Mouse (Mus musculus) adrenal gland, postnatal 4 days (tissue): Measurements from ENCODE around the gene Dzank1. TPM values are rescaled to one million over a fixed set of nuclear protein-coding genes. Genes with fewer than 3 reads are reported as not detected.

Experiments
- DNase-seq, 2 experiments: peaks; one replicate each; pipeline ENCODE4 v3.0.0; 2021 to 2022; ENCODE audit warnings: low spot score in 2 of 2, mixed read lengths in 2 of 2
- long read RNA-seq, 2 experiments: library from polyadenylated mRNA; stranded (forward); transcript quantifications; one replicate each; pipeline ENCODE4 v2.0.0; 2021
- total RNA-seq, 2 experiments: library from RNA; stranded (reverse); gene quantifications; 2 replicates each; pipeline ENCODE4 v1.2.3; 2021

Dzank1 gene
- total RNA-seq = 1 to 10 TPM; 4.1 to 5.7 TPM
- long read RNA-seq, experiment 1 = 0 reads
- long read RNA-seq, experiment 2 = 0 reads

GRCm38 (mm10) chr2:144526981-144527820 is at the start of gene Dzank1, which contains the start of gene Polr3f:
TSS of gene Dzank1 (minus strand) at chr2:144527414.
TSS of gene Polr3f (plus strand) at chr2:144527718.
- peak; percentile 86 to 90 for DNase-seq

GRCm38 (mm10) chr2:144555820-144556552 is 28.8 kb upstream of the Dzank1 start, which contains the start of gene Sec23b:
TSS of gene Sec23b (plus strand) at chr2:144556229.
- DNase-seq = peak; percentile 92 to 94

- no peak for DNase-seq
Measured at GRCm38 (mm10) chr2:144555286-144555819, 28.1 kb upstream of the Dzank1 start.

DNA sequence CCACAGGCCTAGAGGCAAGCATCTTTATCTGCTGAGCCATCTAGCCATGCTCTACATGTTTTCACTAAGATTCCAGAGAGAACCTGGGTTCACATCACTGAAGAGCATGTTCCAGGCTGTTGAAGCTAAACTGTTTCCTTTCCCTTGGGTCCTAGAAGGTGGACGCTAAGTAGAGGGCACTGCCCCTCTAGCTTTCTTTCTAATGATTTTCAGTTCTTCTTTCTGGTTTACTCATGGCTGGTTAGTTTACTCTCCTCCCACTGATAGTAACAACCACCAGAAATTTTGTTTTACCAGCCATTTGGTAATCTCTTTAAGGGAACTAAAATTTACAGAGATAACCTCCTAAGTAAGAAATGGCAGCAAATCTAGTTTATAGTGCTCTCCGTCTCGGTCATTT is 26.7 kb upstream of the Dzank1 start:
- no peak for DNase-seq

GRCm38 (mm10) chr2:144550529-144550928 is 23.3 kb upstream of the Dzank1 start, which contains the start of gene Rbbp9:
TSS of gene Rbbp9 (minus strand) at chr2:144550869.
- peak; percentile 19 to 25 for DNase-seq

DNA sequence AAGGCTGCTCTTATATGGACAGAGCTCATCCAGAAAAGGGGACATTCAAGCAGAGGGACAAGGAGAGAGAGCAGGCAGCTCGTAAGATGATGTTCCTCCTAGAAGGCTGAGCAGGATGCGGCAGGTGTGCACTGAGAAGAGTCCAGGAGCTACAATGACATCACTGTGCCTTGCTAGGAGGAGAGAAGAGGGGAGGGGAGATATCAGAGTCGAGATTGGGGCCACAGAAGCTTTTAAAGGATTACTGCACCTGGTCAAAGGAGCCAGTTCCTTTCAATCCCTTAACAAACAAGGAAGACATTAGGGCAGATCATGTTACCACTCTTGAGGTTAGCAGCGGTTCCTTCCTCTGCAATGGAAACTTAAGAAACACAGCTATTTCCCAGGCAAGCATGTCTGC is 20.3 kb upstream of the Dzank1 start:
- no peak for DNase-seq

DNA sequence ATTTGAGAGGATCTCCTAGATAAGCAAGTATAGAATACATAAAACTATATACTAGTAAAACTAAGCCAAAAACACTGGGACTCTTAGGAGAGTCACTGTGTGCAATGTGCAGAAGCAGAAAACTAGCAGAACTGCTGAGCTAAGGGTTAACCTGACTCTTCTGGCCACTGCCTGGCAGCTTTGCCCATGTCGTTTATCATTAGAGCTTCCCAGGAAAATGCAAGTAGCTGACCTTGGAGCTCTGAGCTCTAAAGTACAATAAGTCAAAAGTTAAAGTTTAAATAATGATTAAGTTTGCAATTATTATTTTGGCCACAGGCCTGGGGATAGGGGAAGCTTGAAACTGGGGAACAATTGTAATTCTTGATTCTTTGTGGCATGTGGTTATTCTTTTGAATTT is 18.3 kb upstream of the Dzank1 start:
- DNase-seq = no peak

DNA sequence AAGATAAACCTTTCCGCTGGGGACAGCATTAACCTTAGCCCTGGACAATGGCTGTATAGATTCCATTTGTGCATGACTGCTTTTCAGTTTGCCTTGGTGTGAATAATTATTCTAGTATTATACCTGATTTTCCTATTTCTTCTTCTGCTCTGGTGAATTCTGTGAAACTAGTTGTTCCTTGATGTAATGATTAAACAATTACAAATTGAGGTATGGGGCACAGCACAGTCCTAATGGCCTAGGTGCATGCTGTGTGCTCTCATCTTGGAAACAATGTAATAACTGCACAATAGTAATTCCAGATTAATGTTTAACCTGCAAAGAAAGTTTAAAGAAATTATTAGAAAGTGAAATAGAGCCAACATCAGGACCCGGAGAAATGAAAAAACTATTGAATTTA is 17.8 kb upstream of the Dzank1 start:
- DNase-seq = no peak

DNA sequence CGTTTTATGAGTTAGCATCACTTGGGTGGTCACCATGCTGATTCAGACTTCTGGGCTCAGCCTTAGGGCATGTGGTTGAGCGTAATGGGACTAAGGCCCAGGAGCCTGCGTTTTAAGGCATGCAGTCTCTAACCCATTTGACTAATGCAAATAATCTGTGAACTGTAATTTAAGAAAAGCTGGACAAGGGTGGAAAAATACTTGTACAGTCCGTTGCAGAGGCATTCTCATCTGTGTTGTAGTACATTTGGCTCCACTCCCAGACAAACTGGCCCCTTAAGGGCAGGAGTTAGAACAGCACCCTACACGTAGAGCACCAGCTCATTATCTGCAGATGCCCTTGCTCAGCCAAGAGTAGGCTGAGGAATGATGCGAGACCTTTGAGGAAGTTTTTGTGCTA is 17.4 kb upstream of the Dzank1 start:
- DNase-seq = no peak

- DNase-seq = no peak
Measured at GRCm38 (mm10) chr2:144543670-144544069, 16.5 kb upstream of the Dzank1 start.

DNA sequence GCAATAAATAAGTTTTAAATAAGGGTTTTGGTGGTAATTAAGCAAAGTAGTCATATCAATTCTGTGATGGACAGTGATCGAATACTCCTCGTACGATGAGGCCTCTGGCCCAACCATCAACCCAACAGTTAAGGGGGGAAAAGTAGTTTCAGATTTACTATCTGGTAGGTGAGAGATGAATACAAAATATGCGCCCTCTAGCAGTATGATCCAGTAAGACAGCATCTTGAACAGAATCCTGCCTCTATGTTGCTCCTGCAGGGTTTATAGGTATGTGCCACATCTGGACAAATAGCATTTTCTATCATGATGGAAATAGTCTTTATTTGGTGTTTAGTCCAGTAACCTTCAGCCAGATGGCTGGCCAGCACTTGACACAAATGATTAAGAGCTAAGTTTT is 14.0 kb upstream of the Dzank1 start:
- DNase-seq = no peak

- no peak for DNase-seq
Measured at GRCm38 (mm10) chr2:144537123-144537522, 9.9 kb upstream of the Dzank1 start.

DNA sequence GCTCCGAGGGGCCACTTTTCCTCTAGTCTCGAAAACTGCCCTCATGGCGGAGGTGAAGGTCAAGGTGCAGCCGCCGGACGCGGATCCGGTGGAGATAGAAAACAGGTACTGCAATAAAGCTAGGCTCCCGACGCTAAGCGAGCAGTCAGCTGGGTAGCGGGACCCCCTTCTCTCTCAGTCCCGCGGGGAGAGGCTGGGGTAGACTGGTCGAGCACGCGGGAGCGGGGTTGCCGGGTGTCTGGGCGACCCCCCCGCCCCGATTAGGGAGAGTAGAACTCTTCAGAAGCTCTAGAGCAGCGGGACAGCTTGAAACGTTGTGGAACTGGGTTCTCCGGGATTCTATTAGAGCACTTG is 584 bp upstream of the Dzank1 start:
- DNase-seq = no peak

DNA sequence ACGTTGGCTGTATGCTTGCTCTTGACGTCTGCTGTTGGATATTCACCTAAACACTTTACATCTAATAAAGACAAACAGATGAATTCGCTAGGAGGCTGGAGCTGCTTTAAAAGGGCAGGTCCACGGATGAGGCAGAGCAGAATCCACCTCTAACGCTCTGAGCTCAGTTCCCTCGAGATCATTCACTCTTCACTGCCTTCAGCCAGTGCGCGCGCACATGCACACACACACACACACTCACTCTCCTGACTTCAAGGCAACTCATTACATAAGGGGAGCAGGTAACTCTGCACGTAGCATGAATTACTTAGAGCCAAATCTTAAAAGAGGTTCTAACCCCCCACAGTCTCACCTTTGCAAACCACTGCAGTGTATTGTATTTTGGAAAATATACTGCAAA is 1.4 kb downstream of the Dzank1 start:
- DNase-seq = no peak

DNA sequence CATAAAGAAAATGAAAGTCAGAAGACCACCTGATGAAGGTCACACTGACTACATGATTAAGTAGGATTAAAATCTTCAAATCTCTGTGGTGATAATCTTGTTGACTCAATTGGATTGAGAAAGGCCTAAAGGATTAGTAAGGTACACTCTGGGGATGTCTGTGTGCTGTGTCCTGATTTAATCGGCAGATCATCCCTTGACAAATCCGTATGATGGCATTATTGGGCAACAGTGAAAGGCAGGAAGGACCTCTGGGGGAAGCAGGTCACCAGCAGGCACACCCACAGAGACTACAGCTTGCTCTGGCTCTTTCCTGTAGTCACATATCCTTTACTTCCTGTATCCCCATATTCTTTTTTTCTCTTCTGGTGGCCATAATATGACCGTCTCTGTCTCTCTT is 7.4 kb downstream of the Dzank1 start:
- no peak for DNase-seq

DNA sequence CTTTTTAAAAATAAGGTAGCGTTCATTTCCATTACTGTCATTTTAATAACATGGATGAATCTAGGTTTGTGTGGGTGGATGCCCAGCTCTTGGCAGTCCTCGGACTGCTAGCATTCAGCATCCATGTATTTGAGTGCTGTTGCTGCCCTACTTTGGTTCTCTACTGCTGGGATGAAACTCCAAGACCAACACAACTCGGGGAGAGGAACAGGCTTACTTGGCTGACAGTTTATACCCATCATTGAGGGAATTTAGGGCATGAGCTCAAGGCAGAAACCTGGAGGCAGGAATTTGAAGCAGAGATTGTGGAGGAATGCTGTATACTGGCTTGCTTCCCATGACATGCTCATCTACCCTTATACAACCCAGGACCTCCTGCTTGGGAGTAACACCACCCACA is 12.6 kb downstream of the Dzank1 start:
- no peak for DNase-seq

DNA sequence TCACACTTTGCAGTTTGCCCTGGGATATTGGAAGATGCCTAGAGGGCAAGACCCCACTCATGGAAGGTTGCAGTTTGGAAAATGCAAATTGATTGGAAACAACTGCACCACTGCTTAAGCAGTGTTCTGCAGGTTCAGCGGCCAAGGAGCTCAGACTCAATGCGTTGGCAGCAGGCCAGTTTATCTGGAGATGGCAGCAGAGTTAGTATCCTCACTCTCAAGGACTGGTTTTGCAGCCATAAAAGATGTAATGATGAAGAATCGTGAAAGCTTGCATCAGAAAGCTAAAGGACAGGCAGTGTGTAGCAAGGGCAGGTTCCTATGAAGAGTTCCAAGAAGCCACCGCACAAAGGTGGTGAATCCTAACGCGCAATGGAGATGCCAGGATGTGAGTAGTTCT is 25.1 kb downstream of the Dzank1 start:
- DNase-seq = no peak

- no peak for DNase-seq
Measured at GRCm38 (mm10) chr2:144489342-144489741, 37.9 kb downstream of the Dzank1 start.

GRCm38 (mm10) chr2:144487476-144487875 is 39.7 kb downstream of the Dzank1 start:
- no peak for DNase-seq

DNA sequence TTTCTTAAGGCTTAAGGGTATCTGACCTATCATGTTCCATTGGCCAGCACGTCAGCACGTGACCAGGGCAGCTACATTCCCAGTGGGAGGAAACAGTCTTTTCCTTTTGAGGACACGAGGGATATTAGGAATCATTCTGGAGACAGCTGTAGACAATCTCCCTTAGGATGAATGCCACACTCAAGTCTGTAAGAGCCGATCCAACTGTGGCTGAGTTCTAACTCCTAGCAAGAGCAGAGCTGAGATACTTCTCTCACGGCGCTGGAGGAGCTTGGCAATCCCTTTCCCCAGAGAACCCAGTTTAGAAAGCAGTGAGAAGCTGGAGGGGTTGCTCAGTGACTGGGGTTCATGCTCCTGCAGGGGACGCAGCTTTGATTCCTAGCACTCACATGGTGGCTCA is 41.8 kb downstream of the Dzank1 start:
- no peak for DNase-seq

DNA sequence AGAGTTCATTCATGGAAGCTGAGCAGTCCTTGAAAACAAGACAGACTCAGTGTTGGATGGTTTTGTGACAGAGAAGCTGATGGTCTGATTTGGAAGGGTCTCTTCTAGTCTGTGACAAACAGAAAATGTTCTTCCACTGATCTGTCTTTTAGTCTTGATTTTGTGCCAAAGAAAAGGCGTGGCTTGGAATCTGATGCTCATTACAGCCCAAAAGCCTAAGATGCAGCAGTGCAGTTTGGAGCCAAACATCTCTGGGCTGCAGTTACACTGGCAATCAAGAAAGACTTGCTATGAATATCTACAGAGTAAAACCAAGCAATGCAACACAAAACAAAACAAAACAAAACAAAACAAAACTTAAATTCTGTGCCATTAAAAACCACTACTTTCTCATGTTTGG is 43.1 kb downstream of the Dzank1 start:
- DNase-seq = no peak

- no peak for DNase-seq
Measured at GRCm38 (mm10) chr2:144479421-144479820, 47.8 kb downstream of the Dzank1 start.
